Mouse (Mus musculus): ENCODE data around the gene Slc46a2.

GRCm38 (mm10) chr4:59937543-59937942 is 22.7 kb upstream of the Slc46a2 start:
- no peak for TF ChIP-seq CTCF (IDR thresholded peaks at IDR 0.05; ENCODE audit: borderline replicate concordance, extremely low read depth, insufficient read depth, insufficient read length)
- no peak for TF ChIP-seq POLR2A (IDR thresholded peaks at IDR 0.05; ENCODE audit: borderline replicate concordance, extremely low read depth, insufficient read depth, insufficient read length, poor library complexity, severe bottlenecking)
